Mouse (Mus musculus) embryonic fibroblast, embryonic 13.5 days (primary cell): ENCODE measurements around the gene Gm20388.

Experiments
- CTCF ChIP-seq: IDR thresholded peaks from 2 replicates; pipeline ENCODE4 v1.5.1; 2011; ENCODE audit warnings: mild to moderate bottlenecking, control low read depth, low read length, moderate library complexity, borderline replicate concordance; ENCODE audit not compliant: insufficient read depth
- POLR2A ChIP-seq: IDR thresholded peaks from 2 replicates; pipeline ENCODE4 v1.6.1; 2011; ENCODE audit warnings: low read depth, mild to moderate bottlenecking, control low read depth, low read length, moderate library complexity

DNA sequence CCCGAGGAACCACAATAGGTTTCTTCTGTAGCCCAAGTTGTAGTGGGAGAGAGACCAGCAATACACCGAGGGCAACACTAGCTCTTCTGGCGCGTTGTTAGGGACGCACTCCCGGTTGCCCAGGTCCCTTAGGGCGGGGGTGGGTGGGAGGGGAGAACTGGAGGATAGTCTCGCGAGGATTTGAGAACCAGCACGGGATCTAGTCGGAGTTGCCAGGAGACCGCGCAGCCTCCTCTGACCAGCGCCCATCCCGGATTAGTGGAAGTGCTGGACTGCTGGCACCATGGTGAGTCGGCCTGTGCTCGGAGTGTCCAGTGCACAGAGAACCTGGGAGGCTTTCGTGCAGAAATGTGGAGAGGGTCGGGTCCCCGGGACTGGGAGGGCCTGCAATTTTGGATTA lies 3608.0 kb downstream of the Gm20388 start, which contains the start of gene Gas8:
- TF ChIP-seq CTCF = no peak
- TF ChIP-seq POLR2A = peak; percentile 88
